Mouse (Mus musculus) layer of hippocampus, postnatal 10 days (tissue): Measurements from ENCODE around the gene Hsd3b1. TPM values are rescaled to one million over a fixed set of nuclear protein-coding genes. Genes with fewer than 3 reads are reported as not detected.
A peak's percentile ranks its signal among the peaks of the same experiment; 100 is the strongest.
"Not testable (repeated sequence)": the region's sequence is repeated elsewhere in the genome, so short reads cannot be mapped to it uniquely, and the experiment has no call there.

Experiments
- DNase-seq, 2 experiments: peaks; one replicate each; pipeline ENCODE4 v3.0.0; 2021; ENCODE audit warnings: low spot score in 2 of 2
- long read RNA-seq: library from polyadenylated mRNA; stranded (forward); transcript quantifications from one replicate; pipeline ENCODE4 v2.0.0, GENCODE M21; 2023
- total RNA-seq, 2 experiments: library from RNA; stranded (reverse); gene quantifications; 2 replicates each; pipeline ENCODE4 v1.2.3; 2021

Hsd3b1 gene
- not detected for total RNA-seq
- long read RNA-seq, result 0 reads

- no peak for DNase-seq
These were observed at the start of gene Hsd3b1 for GRCm38 (mm10) chr3:98859576-98859975. Hsd3b1 (minus strand) TSS chr3:98859794.

- DNase-seq, result no peak
These were observed 38.0 kb upstream of the Hsd3b1 start for GRCm38 (mm10) chr3:98897606-98898005.

DNA sequence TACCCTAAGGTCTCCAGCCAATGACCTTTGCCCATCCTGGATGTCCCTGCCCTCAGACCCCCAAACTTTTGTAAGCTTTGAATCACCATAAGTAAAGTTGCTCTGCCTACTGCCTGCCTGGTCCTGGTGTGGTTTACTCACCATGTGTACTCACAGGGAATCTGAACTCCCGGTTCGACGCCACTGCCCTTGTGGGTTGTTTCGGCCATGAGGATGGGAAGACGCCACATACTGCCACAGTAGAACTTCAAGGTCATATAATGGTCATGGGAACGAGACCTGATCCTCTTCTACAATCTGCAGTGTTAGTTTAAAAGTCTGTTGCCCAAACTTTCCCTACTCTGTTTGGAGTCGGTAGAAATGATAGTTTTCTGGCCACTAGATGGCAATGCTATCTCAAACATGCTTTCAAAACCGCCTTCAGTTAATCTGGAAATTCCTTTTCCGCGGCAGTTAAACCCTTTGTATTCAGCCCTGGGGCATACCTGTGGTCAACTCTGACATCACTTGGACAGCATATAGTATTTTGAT is 35.5 kb upstream of the Hsd3b1 start:
- peak in 1 of 2 experiments; percentile 9 for DNase-seq

DNA sequence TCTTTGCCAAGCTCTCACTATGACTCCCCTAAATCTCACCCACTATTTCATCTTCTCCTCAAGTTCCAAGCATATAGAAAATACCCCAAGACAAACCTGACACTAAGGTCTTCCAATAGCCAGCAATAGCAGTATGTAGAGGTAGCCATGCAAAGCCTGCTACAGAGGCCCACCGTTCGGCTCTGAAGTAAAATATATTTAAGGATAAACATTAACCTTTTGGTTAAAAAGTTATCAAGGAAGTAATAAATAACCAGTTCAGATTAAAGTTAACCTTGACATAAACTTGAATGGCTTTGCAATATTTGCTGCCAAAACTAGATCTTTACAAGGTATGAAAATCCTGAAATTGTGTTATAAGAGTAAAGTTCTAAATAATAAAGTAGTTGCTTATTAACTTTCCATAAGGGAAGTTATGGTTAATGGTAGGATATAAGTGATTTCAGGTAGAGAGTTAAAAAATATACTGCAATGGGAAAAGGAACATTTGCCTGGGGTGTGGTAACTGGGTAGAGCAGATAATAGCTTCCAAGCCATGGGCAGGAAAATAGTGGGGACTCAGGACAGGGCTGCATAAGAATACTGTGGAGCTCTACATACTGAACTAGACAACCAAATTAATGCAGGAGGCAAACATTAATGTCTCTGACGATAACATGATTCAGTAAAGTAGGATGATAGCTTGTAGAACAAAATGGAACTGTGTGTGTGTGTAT is 33.6 kb upstream of the Hsd3b1 start, which contains the start of gene Hao2:
Gene Hao2, minus strand, starts transcription at position 183 of the 716 bp plus-strand sequence.
- DNase-seq, result no peak

DNA sequence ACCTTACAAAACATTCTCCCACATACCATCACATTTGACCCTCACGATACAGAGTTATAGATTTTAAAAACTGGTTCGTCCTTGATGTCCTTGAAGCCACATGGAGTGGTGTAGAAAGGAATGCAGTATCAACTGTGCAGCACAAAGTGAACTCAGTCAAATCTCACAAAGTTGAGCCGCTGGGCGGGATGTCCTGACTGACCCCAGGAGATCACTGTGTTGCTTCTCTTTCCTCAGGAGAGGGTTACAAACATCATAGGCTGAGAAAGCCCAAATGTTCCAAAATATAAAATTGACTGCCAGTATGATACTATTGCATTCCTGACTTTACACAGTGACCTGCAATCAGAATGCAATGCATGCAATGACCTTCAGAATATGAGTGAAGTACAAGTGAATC is 30.8 kb upstream of the Hsd3b1 start:
- DNase-seq, result no peak

DNA sequence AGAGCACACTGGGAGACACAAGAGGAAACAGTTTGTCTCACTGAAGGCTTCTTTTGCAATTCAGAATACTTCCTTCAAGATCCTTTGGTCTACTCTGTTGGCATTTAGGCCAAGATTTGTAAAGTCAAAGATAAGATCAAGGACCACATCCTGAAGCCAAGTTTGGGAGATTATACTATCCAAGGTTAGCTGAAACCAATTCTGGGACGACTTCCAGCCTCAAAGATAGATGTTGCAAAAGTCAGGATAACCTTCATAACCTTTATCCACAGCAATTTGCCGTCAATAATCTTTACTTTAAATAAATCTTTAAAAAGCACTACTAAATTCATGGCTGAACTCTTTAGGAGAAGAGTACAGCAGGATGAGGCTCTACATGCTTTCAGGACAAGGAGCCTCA is 28.6 kb upstream of the Hsd3b1 start:
- DNase-seq, result no peak

DNA sequence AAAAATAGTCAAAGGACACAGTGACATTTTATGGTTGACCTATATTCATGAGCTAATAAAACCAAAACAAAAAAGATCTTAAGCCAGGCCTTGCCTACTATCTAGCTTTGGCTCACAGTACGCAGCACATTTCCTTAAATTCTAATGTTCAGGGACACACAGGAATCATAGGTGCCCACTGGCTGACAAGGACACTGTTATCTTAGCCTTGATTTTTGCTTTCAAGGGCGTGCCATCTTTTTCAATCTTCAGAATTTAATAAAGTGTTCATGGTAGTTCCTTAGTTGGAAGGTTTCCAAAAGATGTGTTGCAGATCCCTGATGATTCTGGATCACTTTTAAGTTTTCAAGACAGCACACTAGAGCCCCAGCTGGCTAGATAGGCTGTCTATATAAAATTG is 21.2 kb upstream of the Hsd3b1 start:
- DNase-seq, result no peak

- DNase-seq, result no peak
These were observed 20.6 kb upstream of the Hsd3b1 start for GRCm38 (mm10) chr3:98880216-98880615.

DNA sequence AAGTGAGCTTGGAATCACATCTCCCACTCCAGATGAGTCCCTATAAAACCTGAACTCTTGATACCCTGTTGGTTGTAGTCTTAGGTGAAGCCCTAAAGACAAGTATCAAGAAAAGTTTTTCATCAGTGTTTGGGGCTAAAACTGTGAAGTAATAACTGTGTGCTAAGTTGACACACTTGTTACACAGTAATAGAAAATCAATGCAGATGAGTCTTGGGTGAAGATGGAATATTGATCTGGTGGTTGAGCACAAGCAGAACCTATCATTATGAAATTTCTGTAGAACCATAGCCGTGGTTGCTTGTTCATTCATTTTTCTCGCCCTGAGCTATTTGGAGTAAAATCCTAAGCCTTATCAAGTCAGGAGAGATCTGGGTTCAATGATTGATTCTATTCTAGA is 8.6 kb upstream of the Hsd3b1 start:
- DNase-seq, result no peak

- no peak for DNase-seq
These were observed 3.2 kb upstream of the Hsd3b1 start for GRCm38 (mm10) chr3:98862800-98863199.

DNA sequence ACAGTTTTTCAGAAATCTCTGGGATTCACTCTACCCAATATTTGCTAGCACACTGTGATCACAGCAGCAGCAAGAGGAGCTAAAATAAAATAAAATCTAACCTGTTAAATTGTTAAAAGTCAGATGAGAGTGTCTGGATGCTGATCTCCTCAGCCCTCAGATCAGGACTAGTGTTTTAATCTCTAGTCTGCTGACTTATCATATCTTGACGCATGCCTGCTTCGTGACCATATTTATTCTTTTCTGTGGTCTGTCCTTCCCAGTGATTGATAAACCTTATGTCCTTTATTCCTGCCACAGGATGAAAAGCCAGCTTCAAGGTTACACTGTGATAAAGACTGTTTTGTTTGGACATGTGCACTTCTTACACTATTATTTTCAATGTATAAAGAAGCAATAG is 1.5 kb downstream of the Hsd3b1 start:
- no peak for DNase-seq

- no peak for DNase-seq
These were observed 2.7 kb downstream of the Hsd3b1 start for GRCm38 (mm10) chr3:98856892-98857291.

DNA sequence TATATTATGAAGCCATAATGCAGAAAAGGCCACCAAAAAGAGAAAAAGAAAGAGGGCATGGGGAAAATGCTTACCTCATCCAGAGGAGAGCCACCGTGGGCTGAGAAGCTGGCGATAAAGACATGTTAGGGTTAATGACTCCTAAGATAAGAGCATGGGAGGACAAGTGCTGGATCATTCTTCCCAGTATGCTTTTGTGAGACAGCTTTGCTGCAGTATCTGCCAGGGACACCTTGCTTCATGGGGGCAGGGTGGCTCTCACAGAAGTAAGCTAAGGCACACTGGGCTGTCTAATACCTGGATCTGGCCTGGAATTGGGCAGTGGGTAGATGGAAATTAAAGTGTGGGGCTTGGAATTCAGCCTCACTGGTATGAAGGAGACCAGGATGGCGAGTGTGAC is 4.4 kb downstream of the Hsd3b1 start:
- no peak for DNase-seq

DNA sequence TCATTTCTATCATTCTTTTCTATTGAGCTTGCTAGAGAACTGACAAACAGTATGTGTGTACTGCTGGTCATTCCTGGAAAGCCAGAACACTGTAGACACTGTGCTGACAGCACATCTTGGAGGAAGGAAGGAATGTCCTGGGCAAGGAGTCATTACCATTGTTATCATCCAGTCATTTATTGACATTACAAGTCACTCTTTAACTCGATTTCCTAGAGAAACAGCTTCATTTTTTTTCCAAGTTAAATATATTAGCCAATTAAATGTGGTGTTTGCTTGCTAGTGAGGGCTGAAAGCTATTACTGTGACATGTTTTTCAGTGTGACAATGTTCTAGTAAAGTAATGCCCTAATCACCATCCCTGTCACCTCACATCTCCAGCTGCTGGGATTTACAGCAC is 5.9 kb downstream of the Hsd3b1 start:
- DNase-seq, result no peak

GRCm38 (mm10) chr3:98853051-98853450 is 6.5 kb downstream of the Hsd3b1 start:
- no peak for DNase-seq

DNA sequence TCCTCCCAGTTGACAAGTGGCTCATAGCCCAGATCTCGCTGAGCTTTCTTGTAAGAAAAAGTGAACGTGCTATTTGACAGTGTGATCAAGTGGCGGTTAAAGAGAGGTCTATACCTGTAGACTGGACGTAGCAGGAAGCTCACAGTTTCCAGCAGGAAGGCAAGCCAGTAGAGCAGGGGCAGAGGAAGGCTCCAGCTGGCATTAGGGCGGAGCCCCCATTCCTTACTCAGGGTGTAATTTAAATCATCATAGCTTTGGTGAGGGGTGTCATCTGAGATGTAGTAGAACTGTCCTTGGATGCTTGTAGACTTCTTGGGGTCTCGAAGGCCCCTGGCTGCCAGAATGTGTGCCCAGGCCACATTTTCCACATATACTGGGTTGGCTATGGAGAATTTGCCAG is 7.0 kb downstream of the Hsd3b1 start:
- no peak for DNase-seq

DNA sequence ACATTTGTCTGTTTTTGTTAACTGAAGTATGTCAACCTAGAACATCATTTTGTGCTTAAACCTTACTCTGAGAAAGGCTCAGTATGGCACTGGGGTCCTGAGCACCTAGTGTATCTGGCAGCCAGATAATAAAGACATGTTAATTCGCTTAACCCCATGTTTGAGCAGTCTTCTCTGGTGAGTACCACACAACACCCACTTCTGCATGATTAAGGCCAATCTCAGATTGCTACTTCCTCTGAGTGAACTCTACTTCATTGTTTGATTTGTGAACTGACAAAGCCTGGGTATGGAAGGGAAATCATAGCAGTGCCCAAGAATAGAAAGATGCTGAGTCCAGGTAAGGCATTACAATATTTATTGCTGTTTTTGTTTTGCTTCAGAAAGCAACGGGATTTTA is 7.7 kb downstream of the Hsd3b1 start:
- DNase-seq, result no peak

- DNase-seq, result no peak
These were observed 9.3 kb downstream of the Hsd3b1 start for GRCm38 (mm10) chr3:98850262-98850661.

GRCm38 (mm10) chr3:98848898-98849297 is 10.7 kb downstream of the Hsd3b1 start:
- DNase-seq, result no peak

GRCm38 (mm10) chr3:98814101-98814670 is 45.4 kb downstream of the Hsd3b1 start, which contains the start of gene Hsd3b6:
Hsd3b6 (minus strand) TSS chr3:98814443.
- DNase-seq, result no peak

DNA sequence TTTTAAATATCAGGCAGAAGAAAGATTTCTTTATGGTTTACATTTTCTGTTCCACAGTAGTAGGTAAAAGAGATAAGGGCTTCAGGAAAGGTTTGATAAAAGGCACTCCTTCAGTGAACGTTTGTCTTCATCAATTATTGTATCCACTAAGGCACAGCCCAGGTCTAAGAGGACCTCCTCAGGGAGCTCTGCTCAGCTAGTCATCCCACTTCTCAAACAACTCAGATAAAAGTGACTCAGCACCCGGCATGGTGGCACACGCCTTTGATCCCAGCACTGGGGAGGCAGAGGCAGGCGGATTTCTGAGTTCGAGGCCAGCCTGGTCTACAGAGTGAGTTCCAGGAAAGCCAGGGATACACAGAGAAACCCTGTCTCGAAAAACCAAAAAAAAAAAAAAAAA is 46.9 kb downstream of the Hsd3b1 start:
- DNase-seq, result not testable (repeated sequence)

GRCm38 (mm10) chr3:98805032-98805431 is 54.6 kb downstream of the Hsd3b1 start:
- not testable (repeated sequence) for DNase-seq
